Mouse (Mus musculus) thymus, adult 18-20 months (tissue): Measurements from ENCODE around the gene Scgb2b21.
"Not testable (repeated sequence)": the region's sequence is repeated elsewhere in the genome, so short reads cannot be mapped to it uniquely, and the experiment has no call there.

Experiments
- DNase-seq, 2 experiments: peaks; one replicate each; pipeline ENCODE4 v3.0.0; 2022; ENCODE audit warnings: mixed read lengths in 2 of 2

Gene Scgb2b21

DNA sequence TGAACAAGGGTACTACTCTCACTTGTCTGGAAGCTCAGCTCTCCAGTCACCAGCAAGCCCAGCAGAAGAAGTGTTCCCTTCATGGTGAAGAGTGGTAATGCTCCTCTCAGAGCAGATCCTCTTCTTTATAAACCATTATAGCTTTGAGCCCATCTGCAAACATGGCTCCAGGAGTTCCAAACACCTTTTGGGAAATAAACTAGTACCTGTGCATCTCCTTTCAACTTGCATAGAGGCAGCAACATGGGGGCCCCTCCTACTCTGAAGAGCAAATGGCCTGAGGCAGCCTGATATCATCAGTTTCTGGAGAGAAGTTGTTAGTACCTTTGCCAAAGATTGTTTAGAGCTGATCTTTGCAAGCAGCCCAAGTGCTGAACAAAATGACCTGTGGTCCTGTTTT lies at the start of gene Scgb2b21:
Gene Scgb2b21 (minus strand): TSS at position 101 of the 400 bp plus-strand sequence.
- no peak for DNase-seq

DNA sequence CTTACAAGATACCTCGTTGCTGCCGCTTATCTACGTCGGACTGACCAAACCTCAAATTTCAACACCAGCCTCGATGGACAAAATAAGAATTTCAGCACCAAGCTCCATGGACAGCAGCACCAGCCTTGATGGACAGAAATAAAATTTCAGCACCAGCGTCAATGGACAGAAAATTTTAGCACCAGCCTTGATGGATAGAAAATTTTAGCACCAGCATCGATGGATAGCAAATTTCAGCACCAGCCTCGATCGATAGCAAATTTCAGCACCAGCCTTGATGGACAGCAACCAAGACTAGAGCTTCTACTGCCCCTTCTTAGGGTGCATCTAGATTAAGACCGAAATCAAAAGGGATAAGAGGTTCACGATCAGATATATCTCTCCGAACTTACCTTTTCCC lies 23.2 kb upstream of the Scgb2b21 start:
- DNase-seq = not testable (repeated sequence)
